ENCODE assay signal across 32 mouse cellular contexts in genomic region chr13:75883792-75884191, GRCm38 (mm10). TPM values are rescaled to one million over a fixed set of nuclear protein-coding genes. Genes with fewer than 3 reads are reported as not detected.
DNase-seq lines count a peak whose midpoint lies in the region; ATAC-seq lines count a peak whose summit lies in the region.
"Had no signal": no experiment of that assay in that cellular context is flagged by ENCODE, and none has a peak within 500 bp of the region (broad histone marks: within the 10 kb centered on the region; RNA-seq: fewer than 3 reads in every experiment).

No protein-coding gene starts in this region.

- H3K9ac ChIP-seq in heart, embryonic 11.5 days (ENCODE audit: low read depth, low read length), result no peak overlapping the region
- H3K9ac ChIP-seq in heart, embryonic 16.5 days (ENCODE audit: low read length), result no peak overlapping the region
- H3K9ac ChIP-seq: embryonic facial prominence, embryonic 12.5 days; intestine, embryonic 15.5 days; liver, embryonic 14.5 days; midbrain, embryonic 13.5 days; neural tube, embryonic 13.5 days had no signal

- no peak for ATAC-seq in heart, embryonic 11.5 days (replicated peaks; ENCODE audit: insufficient number of reproducible peaks, low FRiP score, low TSS enrichment)
- peak; percentile 95 for ATAC-seq in heart, embryonic 16.5 days (replicated peaks; ENCODE audit: extremely low read depth, insufficient read depth, low FRiP score)
- ATAC-seq in megakaryocyte, adult 5-6 weeks (ENCODE audit: poor library complexity, severe bottlenecking), result no peak
- ATAC-seq: forebrain, embryonic 14.5 days; hindbrain, embryonic 16.5 days; intestine, embryonic 15.5 days; midbrain, embryonic 13.5 days had no signal

- no peak overlapping the region for H3K27ac ChIP-seq in heart, embryonic 11.5 days (ENCODE audit: low read depth, low read length)
- H3K27ac ChIP-seq in heart, embryonic 16.5 days (ENCODE audit: low read length), result peak overlapping the region; percentile 94
- H3K27ac ChIP-seq: embryonic facial prominence, embryonic 12.5 days; hindbrain, embryonic 10.5 days; intestine, embryonic 15.5 days; liver, embryonic 14.5 days; midbrain, embryonic 13.5 days; neural tube, embryonic 13.5 days; stomach, postnatal 0 days had no signal

- H3K4me2 ChIP-seq in heart, embryonic 11.5 days, result no peak overlapping the region
- no peak overlapping the region for H3K4me2 ChIP-seq in heart, embryonic 16.5 days (ENCODE audit: low read depth, low read length)
- H3K4me2 ChIP-seq: embryonic facial prominence, embryonic 12.5 days; intestine, embryonic 15.5 days; midbrain, embryonic 13.5 days; neural tube, embryonic 13.5 days had no signal

- H3K9me3 ChIP-seq in heart, embryonic 11.5 days (replicated peaks; ENCODE audit: control insufficient read depth, low read length), result no peaks in the 10 kb centered on the region
- no peaks in the 10 kb centered on the region for H3K9me3 ChIP-seq in heart, embryonic 16.5 days (replicated peaks; ENCODE audit: control insufficient read depth, low read length)
- H3K9me3 ChIP-seq: embryonic facial prominence, embryonic 12.5 days; intestine, embryonic 15.5 days; midbrain, embryonic 13.5 days; neural tube, embryonic 13.5 days had no signal

- H3K4me3 ChIP-seq in heart, embryonic 11.5 days (ENCODE audit: low read depth, low read length), result no peak overlapping the region
- H3K4me3 ChIP-seq in heart, embryonic 16.5 days (ENCODE audit: low read length), result no peak overlapping the region
- H3K4me3 ChIP-seq: embryonic facial prominence, embryonic 12.5 days; hindbrain, embryonic 10.5 days; intestine, embryonic 15.5 days; midbrain, embryonic 13.5 days; neural tube, embryonic 13.5 days had no signal

- H3K4me1 ChIP-seq in heart, embryonic 11.5 days (ENCODE audit: control insufficient read depth, insufficient read depth, low read length), result no peaks in the 10 kb centered on the region
- H3K4me1 ChIP-seq in heart, embryonic 16.5 days (ENCODE audit: control insufficient read depth, insufficient read depth, low read length), result peaks cover 11% of the 10 kb centered on the region
- H3K4me1 ChIP-seq: embryonic facial prominence, embryonic 12.5 days; hindbrain, embryonic 10.5 days; intestine, embryonic 15.5 days; midbrain, embryonic 13.5 days had no signal

- no peaks in the 10 kb centered on the region for H3K27me3 ChIP-seq in heart, embryonic 11.5 days (ENCODE audit: control insufficient read depth, insufficient read depth, low read length)
- no peaks in the 10 kb centered on the region for H3K27me3 ChIP-seq in heart, embryonic 16.5 days (ENCODE audit: control insufficient read depth, insufficient read depth, low read length)
- H3K27me3 ChIP-seq: embryonic facial prominence, embryonic 12.5 days; intestine, embryonic 15.5 days; midbrain, embryonic 13.5 days; neural tube, embryonic 13.5 days had no signal

- WGBS in heart, embryonic 11.5 days (ENCODE audit: insufficient replicate concordance), result 63% methylated on average over 3 of the region's 3 CpGs
- 19% methylated on average over 3 of the region's 3 CpGs for WGBS in heart, embryonic 16.5 days

- H3K36me3 ChIP-seq in heart, embryonic 11.5 days (ENCODE audit: control insufficient read depth, insufficient read depth, low read length), result peaks cover 3% of the 10 kb centered on the region; the same call in 1 of the 2 replicates
- H3K36me3 ChIP-seq in heart, embryonic 16.5 days (ENCODE audit: control insufficient read depth, insufficient read depth), result peaks cover 13% of the 10 kb centered on the region

- peak; percentile 87 for DNase-seq in heart, adult 11 months
- DNase-seq in retina, postnatal 1 day, result peak; percentile 21
- DNase-seq in retina, embryonic 14.5 days (ENCODE audit: low spot score), result no peak
- no peak for DNase-seq in right cerebral cortex, postnatal 4 days
- no peak for DNase-seq in kidney, adult 9 months
- DNase-seq: adrenal gland, postnatal 14 days; cerebellum, adult 11 months; cerebellum, adult 9-11 months; embryo, embryonic 11 days; kidney, adult 8-10 months; kidney, postnatal 10 days; layer of hippocampus, adult 9-11 months; liver; lung, adult 2 months; lung, postnatal 14 days; right cerebral cortex, postnatal 14 days; spleen, adult 18-20 months; thymus, adult 18-20 months; thymus, postnatal 25 days had no signal

RNA-seq across cellular contexts. Expression of gene Glrx, which starts 44.1 kb away (rescaled TPM):
- 87.9 and 88.8 TPM in 2 replicates for polyA plus RNA-seq in heart, embryonic 11.5 days (2014; fragmentation: Nextera tagmentation; extraction: Ambion mirVana)
- polyA plus RNA-seq in heart, embryonic 16.5 days (2015; fragmentation: Nextera tagmentation; extraction: Ambion mirVana), result 125 and 135 TPM in 2 replicates
- total RNA-seq in megakaryocyte, adult 5-6 weeks (2015), result 272 and 276 TPM in 2 replicates
- 147 and 155 TPM in 2 replicates for total RNA-seq in megakaryocyte, adult 5-6 weeks (2017)

RNA-seq across cellular contexts. Expression of gene Rhobtb3, which starts 59.9 kb away (rescaled TPM):
- 27.4 and 29.3 TPM in 2 replicates for polyA plus RNA-seq in heart, embryonic 11.5 days (2014; fragmentation: Nextera tagmentation; extraction: Ambion mirVana)
- 16.4 and 19.7 TPM in 2 replicates for polyA plus RNA-seq in heart, embryonic 16.5 days (2015; fragmentation: Nextera tagmentation; extraction: Ambion mirVana)
- 0.36 and 0.96 TPM in 2 replicates for total RNA-seq in megakaryocyte, adult 5-6 weeks (2015)
- total RNA-seq in megakaryocyte, adult 5-6 weeks (2017), result 0.55 and 0.77 TPM in 2 replicates
- total RNA-seq: MEL had no signal

Comparison
In these comparisons a context has a peak if more than half of its experiments do, and no peak if none do; other contexts are left out.
1. DNase-seq: peak in heart, adult 11 months (single experiment) and retina, postnatal 1 day (single experiment); none in retina, embryonic 14.5 days (single experiment), right cerebral cortex, postnatal 4 days (single experiment) and kidney, adult 9 months (single experiment).